Mouse (Mus musculus) liver, embryonic 15.5 days (tissue): ENCODE data around the gene Cracr2a. TPM values are rescaled to one million over a fixed set of nuclear protein-coding genes. Genes with fewer than 3 reads are reported as not detected.

Experiments
- ATAC-seq: fragments of 200-750 bp; cut with Nextera tagmentation; 2 replicates; pipeline ENCODE4 v1.8.0; 2017; ENCODE audit warnings: moderate number of reproducible peaks, mild to moderate bottlenecking, moderate library complexity; ENCODE audit not compliant: insufficient read depth
- H3K27ac ChIP-seq: fragments of 300-500 bp; sonication (generic); replicated peaks from 2 replicates; pipeline ENCODE4 v1.5.1; 2015; ENCODE audit warnings: mild to moderate bottlenecking, inconsistent platforms
- H3K27me3 ChIP-seq: fragments of 300-500 bp; sonication (generic); 2 replicates; pipeline ENCODE4 v1.6.1; 2015; ENCODE audit warnings: mild to moderate bottlenecking, inconsistent platforms
- H3K36me3 ChIP-seq: fragments of 300-500 bp; sonication (generic); replicated peaks from 2 replicates; pipeline ENCODE4 v1.6.1; 2015; ENCODE audit warnings: moderate library complexity, mild to moderate bottlenecking, inconsistent platforms
- H3K4me1 ChIP-seq: fragments of 300-500 bp; sonication (generic); replicated peaks from 2 replicates; pipeline ENCODE4 v1.6.1; 2015; ENCODE audit warnings: inconsistent platforms
- H3K4me2 ChIP-seq: fragments of 300-500 bp; sonication (generic); 2 replicates; pipeline ENCODE4 v1.6.1; 2015; ENCODE audit warnings: moderate library complexity, mild to moderate bottlenecking, inconsistent platforms
- H3K4me3 ChIP-seq: fragments of 300-500 bp; sonication (generic); replicated peaks from 2 replicates; pipeline ENCODE4 v1.5.1; 2015; ENCODE audit warnings: mild to moderate bottlenecking, inconsistent platforms
- H3K9ac ChIP-seq: fragments of 300-500 bp; sonication (generic); 2 replicates; pipeline ENCODE4 v1.6.1; 2015; ENCODE audit warnings: moderate library complexity, mild to moderate bottlenecking, inconsistent platforms
- H3K9me3 ChIP-seq: fragments of 300-500 bp; sonication (generic); replicated peaks from 2 replicates; pipeline ENCODE4 v1.6.1; 2016; ENCODE audit warnings: inconsistent platforms
- WGBS: fragments of 180-500 bp; shearing (Covaris S2); methylation state at CpG from one replicate; pipeline ENCODE4 v1.1.7; 2015; ENCODE audit warnings: mixed read lengths; ENCODE audit not compliant: insufficient replicate concordance; 5-methylcytosine and 5-hydroxymethylcytosine counted together
- polyA plus RNA-seq: library from polyadenylated mRNA; unstranded; fragments of >200 nt; fragmentation: Nextera tagmentation; extraction: Ambion mirVana; gene quantifications from 2 replicates; pipeline ENCODE4 v1.2.1, GENCODE M21; 2015

The Cracr2a gene
- polyA plus RNA-seq, 1 experiment from 2014 or later: 0.97 TPM

DNA sequence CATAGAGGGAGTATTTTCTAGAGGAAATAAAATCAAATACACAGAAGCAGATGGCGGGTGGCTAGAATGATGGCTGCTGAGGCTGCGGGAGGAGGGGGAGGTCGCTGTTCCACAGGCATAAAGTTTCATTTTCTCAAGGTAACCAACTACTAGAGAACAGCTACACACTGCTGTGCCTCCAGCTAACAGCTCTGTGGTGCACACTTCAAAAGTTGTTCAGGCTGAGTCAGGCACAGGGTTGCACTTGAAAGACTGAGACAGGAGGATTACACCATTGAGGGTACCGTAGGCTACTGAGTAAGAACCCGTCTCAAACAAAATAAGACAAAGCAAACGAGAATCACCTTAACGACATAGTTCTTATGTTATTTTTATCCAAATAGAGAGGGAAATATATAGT, 24.1 kb upstream of the Cracr2a start:
- no peak for ATAC-seq
- Histone ChIP-seq H3K4me2 (no peak overlapping the region), H3K4me1 (no peaks in the 10 kb centered on the region; the same call in 1 of the 2 replicates), H3K27me3 (no peaks in the 10 kb centered on the region; the same call in 1 of the 2 replicates), H3K9ac (no peak overlapping the region), H3K9me3 (no peaks in the 10 kb centered on the region), H3K4me3 (no peak overlapping the region), H3K36me3 (no peaks in the 10 kb centered on the region), H3K27ac (no peak overlapping the region)
- WGBS: 71% methylated on average over 7 of the region's 7 CpGs

DNA sequence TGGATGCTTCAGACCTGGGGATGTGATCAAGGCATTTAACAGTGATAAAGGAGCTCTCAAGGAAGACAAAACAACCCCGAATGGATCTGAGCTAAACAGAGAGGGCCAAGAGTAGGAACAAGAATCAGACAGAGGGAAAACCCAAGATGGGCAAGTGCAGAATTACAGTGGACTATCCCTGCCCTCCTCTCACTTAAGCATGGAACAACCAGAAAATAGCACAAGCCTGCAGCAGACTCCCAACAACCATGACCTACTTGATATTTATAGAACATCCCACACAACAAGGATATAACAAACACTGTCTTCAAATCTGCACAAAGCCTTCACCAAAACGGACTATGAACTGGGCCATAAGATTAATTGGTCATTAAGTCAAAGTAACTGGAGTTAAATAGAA, 23.0 kb upstream of the Cracr2a start:
- Histone ChIP-seq H3K4me3 (no peak overlapping the region), H3K9ac (no peak overlapping the region), H3K27ac (no peak overlapping the region), H3K27me3 (peaks cover 4% of the 10 kb centered on the region; the same call in 1 of the 2 replicates), H3K9me3 (no peaks in the 10 kb centered on the region), H3K4me2 (no peak overlapping the region), H3K36me3 (no peaks in the 10 kb centered on the region), H3K4me1 (no peaks in the 10 kb centered on the region; the same call in 1 of the 2 replicates)
- 48% methylated on average over 2 of the region's 2 CpGs for WGBS
- no peak for ATAC-seq

DNA sequence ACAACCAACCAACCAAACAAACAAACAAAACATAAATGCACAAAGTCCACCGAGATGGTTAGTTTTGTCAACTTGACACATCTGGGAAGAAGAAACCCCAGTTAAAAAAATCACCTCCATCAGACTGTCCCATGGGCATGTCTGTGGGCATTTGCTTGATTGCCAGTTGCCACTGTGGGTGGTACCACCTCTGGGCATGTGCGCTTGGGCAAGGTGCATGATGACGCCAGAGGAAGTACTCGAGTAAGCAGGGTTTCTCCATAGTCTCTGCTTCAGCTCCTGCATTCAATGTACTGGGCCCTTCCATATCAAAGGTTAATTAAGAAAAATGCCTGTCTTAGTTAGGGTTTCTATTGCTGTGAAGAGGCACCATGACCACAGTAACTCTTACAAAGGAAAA, 21.9 kb upstream of the Cracr2a start:
- Histone ChIP-seq H3K4me2 (no peak overlapping the region), H3K4me1 (no peaks in the 10 kb centered on the region; the same call in 1 of the 2 replicates), H3K27me3 (peaks cover 5% of the 10 kb centered on the region; the same call in 1 of the 2 replicates), H3K9me3 (no peaks in the 10 kb centered on the region), H3K36me3 (no peaks in the 10 kb centered on the region), H3K4me3 (no peak overlapping the region), H3K27ac (no peak overlapping the region), H3K9ac (no peak overlapping the region)
- ATAC-seq: no peak
- WGBS: 64% methylated on average over 4 of the region's 4 CpGs

DNA sequence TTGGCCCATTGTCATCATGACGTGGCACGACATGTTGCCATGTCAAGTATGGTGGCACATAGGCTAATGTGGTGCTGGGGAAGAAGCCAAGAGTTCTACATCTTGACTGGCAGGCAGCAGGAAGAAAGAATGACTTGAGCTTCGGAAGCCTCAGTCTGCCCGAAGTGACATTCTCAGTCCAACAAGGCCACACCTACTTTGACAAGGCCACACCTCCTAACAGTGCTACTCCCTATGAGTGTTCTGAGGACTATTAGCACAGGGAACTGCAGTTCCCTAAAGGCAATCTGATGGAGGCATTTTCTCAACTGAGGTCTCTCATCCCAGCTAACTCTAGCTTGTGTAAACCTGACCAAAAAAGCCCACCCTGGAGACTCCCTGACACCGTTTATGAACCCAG, 21.5 kb upstream of the Cracr2a start:
- 52% methylated on average over 5 of the region's 5 CpGs for WGBS
- H3K9ac ChIP-seq: no peak overlapping the region
- H3K4me2 ChIP-seq: no peak overlapping the region
- H3K4me1 ChIP-seq: no peaks in the 10 kb centered on the region; the same call in 1 of the 2 replicates
- H3K27me3 ChIP-seq: peaks cover 5% of the 10 kb centered on the region; the same call in 1 of the 2 replicates
- no peaks in the 10 kb centered on the region for H3K36me3 ChIP-seq
- H3K9me3 ChIP-seq: no peaks in the 10 kb centered on the region
- H3K4me3 ChIP-seq: no peak overlapping the region
- H3K27ac ChIP-seq: no peak overlapping the region
- ATAC-seq: no peak

- 43% methylated on average over 4 of the region's 4 CpGs for WGBS
- H3K36me3 ChIP-seq: no peaks in the 10 kb centered on the region
- H3K4me2 ChIP-seq: no peak overlapping the region
- no peak overlapping the region for H3K9ac ChIP-seq
- H3K4me1 ChIP-seq: no peaks in the 10 kb centered on the region; the same call in 1 of the 2 replicates
- no peak overlapping the region for H3K27ac ChIP-seq
- no peak overlapping the region for H3K4me3 ChIP-seq
- no peaks in the 10 kb centered on the region for H3K9me3 ChIP-seq
- H3K27me3 ChIP-seq: peaks cover 5% of the 10 kb centered on the region; the same call in 1 of the 2 replicates
- no peak for ATAC-seq
These were observed 20.6 kb upstream of the Cracr2a start for GRCm38 (mm10) chr6:127540517-127540916.

- 30% methylated on average over 18 of the region's 18 CpGs for WGBS
- H3K9ac ChIP-seq: no peak overlapping the region
- no peak overlapping the region for H3K27ac ChIP-seq
- H3K4me2 ChIP-seq: no peak overlapping the region
- H3K4me1 ChIP-seq: no peaks in the 10 kb centered on the region; the same call in 1 of the 2 replicates
- no peak for ATAC-seq
- no peaks in the 10 kb centered on the region for H3K36me3 ChIP-seq
- no peaks in the 10 kb centered on the region for H3K9me3 ChIP-seq
- H3K4me3 ChIP-seq: no peak overlapping the region
- peaks cover 9% of the 10 kb centered on the region; the same call in 1 of the 2 replicates for H3K27me3 ChIP-seq
These were observed 19.3 kb upstream of the Cracr2a start for GRCm38 (mm10) chr6:127541617-127542374.

- Histone ChIP-seq H3K27ac (no peak overlapping the region), H3K36me3 (no peaks in the 10 kb centered on the region), H3K9ac (no peak overlapping the region), H3K4me2 (no peak overlapping the region), H3K4me3 (no peak overlapping the region), H3K27me3 (peaks cover 12% of the 10 kb centered on the region; the same call in 1 of the 2 replicates), H3K9me3 (no peaks in the 10 kb centered on the region), H3K4me1 (no peaks in the 10 kb centered on the region)
- no peak for ATAC-seq
- 51% methylated on average over 4 of the region's 4 CpGs for WGBS
These were observed 14.5 kb upstream of the Cracr2a start for GRCm38 (mm10) chr6:127546676-127547075.

- no peak overlapping the region for H3K4me2 ChIP-seq
- no peak overlapping the region for H3K4me3 ChIP-seq
- no peaks in the 10 kb centered on the region for H3K9me3 ChIP-seq
- WGBS: 51% methylated on average over 4 of the region's 4 CpGs
- ATAC-seq: no peak
- H3K4me1 ChIP-seq: 0 out of 2 replicates have a peak, but pooled peaks cover 3% of the 10 kb centered on the region
- H3K36me3 ChIP-seq: no peaks in the 10 kb centered on the region
- no peak overlapping the region for H3K27ac ChIP-seq
- H3K9ac ChIP-seq: no peak overlapping the region
- 0 out of 2 replicates have a peak, but pooled peaks cover 3% of the 10 kb centered on the region for H3K27me3 ChIP-seq
These were observed 8.2 kb upstream of the Cracr2a start for GRCm38 (mm10) chr6:127552940-127553339.

DNA sequence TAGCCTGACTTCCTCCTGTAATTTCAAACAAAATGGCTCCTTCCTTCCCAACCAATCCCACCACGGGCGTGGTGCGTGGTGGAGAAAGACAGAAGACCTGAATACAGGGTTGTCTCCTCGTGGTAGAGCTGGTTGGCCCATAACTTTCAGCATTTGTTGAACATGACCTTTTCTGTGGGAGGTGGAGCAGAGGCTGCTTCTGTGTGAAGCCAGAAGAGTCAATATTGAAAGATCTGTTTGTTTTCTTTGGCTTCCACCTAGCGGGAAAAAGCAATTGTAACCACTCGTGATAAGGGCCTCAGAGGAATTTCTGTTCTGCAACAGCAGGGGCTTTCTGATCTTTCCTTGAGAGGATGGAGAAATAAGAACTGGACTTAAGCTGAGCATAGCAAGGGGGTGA, 5.6 kb upstream of the Cracr2a start:
- WGBS: 48% methylated on average over 6 of the region's 6 CpGs
- no peak overlapping the region for H3K27ac ChIP-seq
- H3K4me1 ChIP-seq: 0 out of 2 replicates have a peak, but pooled peaks cover 3% of the 10 kb centered on the region
- H3K9me3 ChIP-seq: no peaks in the 10 kb centered on the region
- H3K4me3 ChIP-seq: no peak overlapping the region
- H3K4me2 ChIP-seq: no peak overlapping the region
- H3K36me3 ChIP-seq: no peaks in the 10 kb centered on the region
- no peak overlapping the region for H3K9ac ChIP-seq
- ATAC-seq: no peak
- H3K27me3 ChIP-seq: peaks cover 9% of the 10 kb centered on the region

DNA sequence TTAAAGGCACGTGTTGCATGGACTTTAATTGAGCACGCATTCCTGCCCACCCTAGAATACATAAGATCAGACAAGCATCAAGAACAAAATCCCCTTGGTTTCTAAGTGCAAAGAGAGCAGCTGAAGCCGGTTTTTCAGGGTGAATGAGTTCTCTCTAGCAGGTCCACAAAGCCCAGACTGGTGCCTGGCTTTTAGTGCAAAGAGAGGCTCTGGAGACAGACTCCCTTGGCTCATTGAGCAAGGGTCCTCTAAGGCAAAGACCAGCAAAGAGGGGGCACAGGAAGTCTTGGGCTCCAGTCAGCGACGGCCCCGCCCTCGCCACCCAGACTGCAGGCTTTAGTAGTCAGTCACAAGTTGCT, 287 bp upstream of the Cracr2a start:
- no peak overlapping the region for H3K27ac ChIP-seq
- peak overlapping the region; percentile 80 for H3K4me2 ChIP-seq
- H3K27me3 ChIP-seq: peaks cover 9% of the 10 kb centered on the region
- 8% methylated on average over 7 of the region's 7 CpGs for WGBS
- no peaks in the 10 kb centered on the region for H3K36me3 ChIP-seq
- ATAC-seq: no peak
- no peak overlapping the region for H3K9ac ChIP-seq
- peaks cover 8% of the 10 kb centered on the region; the same call in 1 of the 2 replicates for H3K4me1 ChIP-seq
- peak overlapping the region; percentile 57 for H3K4me3 ChIP-seq
- no peaks in the 10 kb centered on the region for H3K9me3 ChIP-seq

DNA sequence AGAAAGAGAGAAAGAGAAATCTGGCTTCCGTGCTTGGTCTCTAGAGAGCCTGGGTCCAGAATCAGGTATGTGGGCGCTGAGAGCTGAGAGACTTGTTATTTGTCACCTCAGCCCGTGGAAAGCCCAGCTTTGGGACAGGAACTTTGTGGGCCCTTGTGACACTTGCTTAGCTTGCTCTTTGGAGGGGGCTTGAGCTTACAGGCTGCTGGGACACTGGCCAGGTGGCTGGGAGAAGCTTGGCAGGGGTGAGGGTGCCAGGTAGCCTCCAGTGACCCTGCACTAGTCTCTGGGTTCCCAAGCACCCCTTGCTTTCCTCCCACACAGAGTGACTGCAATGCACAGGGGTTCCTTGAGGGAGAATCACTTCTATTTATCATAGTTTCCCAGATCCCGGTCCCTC, 2.4 kb downstream of the Cracr2a start:
- WGBS: 62% methylated on average over 4 of the region's 4 CpGs
- Histone ChIP-seq H3K4me1 (peaks cover 13% of the 10 kb centered on the region; the same call in 1 of the 2 replicates), H3K36me3 (no peaks in the 10 kb centered on the region), H3K4me2 (no peak overlapping the region), H3K27me3 (peaks cover 4% of the 10 kb centered on the region; the same call in 1 of the 2 replicates), H3K4me3 (no peak overlapping the region), H3K9ac (no peak overlapping the region), H3K9me3 (no peaks in the 10 kb centered on the region), H3K27ac (no peak overlapping the region)
- no peak for ATAC-seq
